Mouse (Mus musculus): ENCODE data around the gene Trim30a. TPM values are rescaled to one million over a fixed set of nuclear protein-coding genes. Genes with fewer than 3 reads are reported as not detected.
"Not testable (repeated sequence)": the region's sequence is repeated elsewhere in the genome, so short reads cannot be mapped to it uniquely, and the experiment has no call there.

Gene Trim30a
- 3.7 and 7.5 TPM in 2 replicates for polyA plus RNA-seq (2012; rRNA removed)

DNA sequence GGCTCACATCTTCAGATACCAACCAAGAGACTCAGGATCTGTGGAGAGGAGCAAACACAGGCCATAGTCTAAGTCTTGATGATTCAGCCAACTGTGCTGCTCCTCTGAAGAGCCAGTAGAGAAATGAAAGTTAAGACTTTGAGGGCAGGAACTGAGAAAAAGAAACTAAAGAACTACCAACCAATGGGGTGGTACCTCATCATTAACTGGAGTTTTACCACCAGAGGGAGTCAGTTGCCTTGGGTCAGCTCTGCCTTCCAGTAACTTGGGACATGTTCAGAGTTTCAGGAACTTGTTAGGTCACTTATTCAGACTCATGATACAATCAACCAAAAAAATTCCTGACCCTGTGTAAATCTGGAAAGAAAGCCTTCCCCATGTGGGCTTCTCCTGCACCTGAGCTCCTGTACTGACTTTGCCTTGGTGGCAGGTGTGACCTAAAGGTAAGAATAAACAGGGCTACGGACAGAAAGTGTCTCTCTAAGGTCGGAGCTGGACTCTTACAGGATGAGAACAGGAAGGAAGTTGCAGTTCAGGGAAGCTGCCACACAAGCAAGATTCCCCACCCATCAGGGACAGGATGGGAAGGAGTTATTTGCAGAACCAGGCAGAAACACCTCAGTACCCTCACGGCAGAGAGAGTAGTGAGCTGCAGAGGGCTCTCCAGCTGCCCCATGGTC, at the start of gene Trim30a:
TSS of gene Trim30a (minus strand) at position 129 of the 680 bp plus-strand sequence.
- no peaks in the 10 kb centered on the region for H3K4me1 ChIP-seq (ENCODE audit: control insufficient read depth, insufficient read depth, low read length)
- H3K4me3 ChIP-seq (replicated peaks; ENCODE audit: extremely low read depth, low read depth, low read length), result peak within 1 kb of the TSS; percentile 90
- DNase-seq, result peak; percentile 9
- TF ChIP-seq CTCF (IDR thresholded peaks at IDR 0.05; ENCODE audit: insufficient read depth, low read length) (peak; percentile 27; the same call in 1 of the 2 replicates), POLR2A (IDR thresholded peaks at IDR 0.05; ENCODE audit: borderline replicate concordance, extremely low read depth, low read depth, low read length) (no peak)
- 16% methylated on average over 3 of the region's 3 CpGs for WGBS

GRCm38 (mm10) chr7:104507421-104508065, 42.5 kb upstream of the Trim30a start, which contains the start of gene Trim30d:
Gene Trim30d, minus strand, starts transcription at chr7:104507849.
- TF ChIP-seq CTCF (IDR thresholded peaks at IDR 0.05; ENCODE audit: insufficient read depth, low read length), result 0 out of 2 replicates have a peak, but pooled peaks have one; percentile 7
- DNase-seq; H3K4me1 ChIP-seq (ENCODE audit: control insufficient read depth, insufficient read depth, low read length): not testable (repeated sequence)
- H3K4me3 ChIP-seq (replicated peaks; ENCODE audit: extremely low read depth, low read depth, low read length), result peak within 1 kb of the TSS; percentile 49

- TF ChIP-seq CTCF (IDR thresholded peaks at IDR 0.05; ENCODE audit: insufficient read depth, low read length) (no peak), POLR2A (IDR thresholded peaks at IDR 0.05; ENCODE audit: borderline replicate concordance, extremely low read depth, low read depth, low read length) (no peak)
- 6% methylated on average over 58 of the region's 59 CpGs for WGBS
- DNase-seq, result peak; percentile 4
- no peak overlapping the region for H3K4me3 ChIP-seq (replicated peaks; ENCODE audit: extremely low read depth, low read depth, low read length)
- H3K4me1 ChIP-seq (ENCODE audit: control insufficient read depth, insufficient read depth, low read length), result no peaks in the 10 kb centered on the region; the same call in 1 of the 2 replicates
These were observed 36.8 kb upstream of the Trim30a start for GRCm38 (mm10) chr7:104501589-104502371.

DNA sequence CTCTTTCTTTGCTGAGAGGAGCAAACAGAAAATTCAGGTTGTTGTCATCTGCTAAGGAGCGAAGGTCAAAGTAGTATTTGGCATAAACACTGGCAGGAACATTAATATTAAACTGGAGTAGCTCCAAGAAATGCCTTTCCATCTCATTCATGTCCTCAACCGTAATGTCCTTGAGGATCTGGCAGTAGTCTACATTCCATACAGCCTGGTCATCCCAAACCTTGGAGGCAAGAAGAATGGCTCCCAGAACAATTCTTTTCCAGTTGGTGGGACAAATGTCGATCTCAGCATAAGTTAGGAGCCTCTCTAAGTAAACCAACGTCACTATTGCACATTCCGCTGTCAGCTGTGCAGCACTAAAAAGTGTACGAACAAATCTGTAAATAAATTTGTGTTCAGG, 36.2 kb upstream of the Trim30a start:
- H3K4me1 ChIP-seq (ENCODE audit: control insufficient read depth, insufficient read depth, low read length); DNase-seq; H3K4me3 ChIP-seq (replicated peaks; ENCODE audit: extremely low read depth, low read depth, low read length): not testable (repeated sequence)
- WGBS, result 47% methylated on average over 6 of the region's 6 CpGs

DNA sequence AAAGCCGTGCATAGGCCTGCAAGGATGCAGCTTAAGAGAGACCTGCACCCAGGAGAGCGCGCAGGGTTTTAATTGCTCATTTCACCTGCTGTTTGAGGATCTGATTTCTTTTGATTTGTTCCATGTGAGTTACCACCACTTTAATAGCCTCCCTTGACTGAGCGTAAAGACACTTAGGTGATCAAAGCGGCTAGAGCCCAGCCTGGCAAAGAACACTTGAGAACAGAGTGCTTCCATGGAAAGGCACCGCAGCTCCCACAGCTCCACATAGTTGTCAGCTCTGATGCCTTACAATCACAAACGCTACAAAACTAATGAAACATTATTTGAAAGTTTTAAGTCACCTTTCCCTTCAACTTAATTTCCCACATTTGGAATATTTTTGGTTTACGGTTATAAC, 34.5 kb upstream of the Trim30a start:
- H3K4me1 ChIP-seq (ENCODE audit: control insufficient read depth, insufficient read depth, low read length); H3K4me3 ChIP-seq (replicated peaks; ENCODE audit: extremely low read depth, low read depth, low read length); DNase-seq: not testable (repeated sequence)
- WGBS, result 80% methylated on average over 7 of the region's 8 CpGs

DNA sequence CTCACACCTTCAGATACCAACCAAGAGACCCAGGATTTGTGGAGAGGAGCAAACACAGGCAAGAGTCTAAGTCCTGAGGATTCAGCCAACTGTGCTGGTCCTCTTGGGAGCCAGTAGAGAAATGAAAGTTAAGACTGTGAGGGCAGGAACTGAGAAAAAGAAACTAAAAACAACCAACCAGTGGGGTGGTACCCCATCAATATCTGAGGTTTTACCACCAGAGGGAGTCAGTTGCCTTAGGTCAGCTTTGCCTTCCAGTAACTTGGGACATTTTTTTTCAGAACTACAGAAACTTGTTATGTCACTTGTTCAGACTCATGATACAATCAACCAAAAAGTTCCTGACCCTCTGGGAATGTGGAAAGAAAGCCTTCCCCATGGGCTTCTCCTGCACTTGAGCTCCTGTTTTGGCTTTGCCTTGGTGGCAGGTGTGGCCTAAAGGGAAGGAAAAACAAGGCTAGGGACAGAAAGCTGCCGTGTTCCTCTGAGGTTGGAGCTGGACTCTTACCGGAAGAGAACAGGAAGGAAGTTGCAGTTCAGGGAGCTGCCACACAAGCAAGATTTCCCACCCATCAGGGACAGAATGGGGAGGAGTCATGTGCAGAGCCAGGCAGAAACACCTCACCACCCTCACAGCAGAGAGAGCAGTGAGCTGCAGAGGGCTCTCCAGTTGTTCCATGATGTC, 18.9 kb downstream of the Trim30a start:
- WGBS, result 11% methylated on average over 2 of the region's 2 CpGs
- DNase-seq, result peak; percentile 18
- peak overlapping the region; percentile 37 for H3K4me3 ChIP-seq (replicated peaks; ENCODE audit: extremely low read depth, low read depth, low read length)
- TF ChIP-seq CTCF (IDR thresholded peaks at IDR 0.05; ENCODE audit: insufficient read depth, low read length) (peak; percentile 27; the same call in 1 of the 2 replicates), POLR2A (IDR thresholded peaks at IDR 0.05; ENCODE audit: borderline replicate concordance, extremely low read depth, low read depth, low read length) (peak; percentile 48; the same call in 1 of the 2 replicates)
- peaks cover 11% of the 10 kb centered on the region for H3K4me1 ChIP-seq (ENCODE audit: control insufficient read depth, insufficient read depth, low read length)

DNA sequence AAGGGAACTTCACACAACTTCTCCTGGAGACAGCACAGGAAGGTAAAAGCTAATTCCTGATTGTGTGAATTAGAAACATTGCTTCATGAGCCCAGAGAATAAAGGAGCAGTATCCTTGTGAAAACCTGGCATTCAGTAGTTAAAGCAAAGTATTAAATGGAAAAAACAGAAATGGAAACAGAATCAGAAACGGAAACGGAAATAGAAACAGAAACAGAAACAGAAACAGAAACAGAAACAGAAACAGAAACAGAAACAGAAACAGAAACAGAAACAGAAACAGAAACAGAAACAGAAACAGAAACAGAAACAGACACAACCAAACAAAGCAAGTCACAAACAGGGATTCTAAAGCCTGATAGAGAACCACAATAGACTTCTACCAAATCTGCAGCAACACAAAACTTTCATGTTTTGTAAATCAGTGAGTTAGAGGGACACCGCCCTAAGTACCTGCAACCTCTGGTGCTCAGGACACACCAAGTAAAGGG, 60.5 kb downstream of the Trim30a start:
- no peak for DNase-seq

DNA sequence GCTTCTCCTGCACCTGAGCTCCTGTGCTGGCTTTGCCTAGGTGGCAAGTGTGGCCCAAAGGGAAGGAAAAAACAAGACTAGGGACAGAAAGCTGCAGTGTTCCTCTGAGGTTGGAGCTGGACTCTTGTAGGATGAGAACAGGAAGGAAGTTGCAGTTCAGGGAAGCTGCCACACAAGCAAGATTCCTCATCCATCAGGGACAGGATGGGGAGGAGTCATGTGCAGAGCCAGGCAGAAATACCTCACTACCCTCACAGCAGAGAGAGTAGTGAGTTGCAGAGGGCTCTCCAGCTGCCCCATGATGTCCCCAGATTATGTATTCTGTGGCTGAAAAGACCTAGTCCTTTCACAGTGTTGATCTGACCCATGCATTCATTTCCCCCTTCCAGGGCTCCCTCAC, 63.9 kb downstream of the Trim30a start:
- no peak for DNase-seq
- H3K4me3 ChIP-seq (replicated peaks; ENCODE audit: extremely low read depth, low read depth, low read length), result no peak overlapping the region
- no peak for TF ChIP-seq CTCF (IDR thresholded peaks at IDR 0.05; ENCODE audit: insufficient read depth, low read length)
- no peak for TF ChIP-seq POLR2A (IDR thresholded peaks at IDR 0.05; ENCODE audit: borderline replicate concordance, extremely low read depth, low read depth, low read length)
- peaks cover 5% of the 10 kb centered on the region for H3K4me1 ChIP-seq (ENCODE audit: control insufficient read depth, insufficient read depth, low read length)

More for the DNA sequence above, 60.5 kb downstream of the Trim30a start:
- peaks cover 5% of the 10 kb centered on the region for H3K4me1 ChIP-seq (ENCODE audit: control insufficient read depth, insufficient read depth, low read length)
- H3K4me3 ChIP-seq (replicated peaks; ENCODE audit: extremely low read depth, low read depth, low read length), result no peak overlapping the region
- WGBS, result 93% methylated on average over 3 of the region's 3 CpGs
- TF ChIP-seq CTCF (IDR thresholded peaks at IDR 0.05; ENCODE audit: insufficient read depth, low read length) (no peak), POLR2A (IDR thresholded peaks at IDR 0.05; ENCODE audit: borderline replicate concordance, extremely low read depth, low read depth, low read length) (no peak)

DNA sequence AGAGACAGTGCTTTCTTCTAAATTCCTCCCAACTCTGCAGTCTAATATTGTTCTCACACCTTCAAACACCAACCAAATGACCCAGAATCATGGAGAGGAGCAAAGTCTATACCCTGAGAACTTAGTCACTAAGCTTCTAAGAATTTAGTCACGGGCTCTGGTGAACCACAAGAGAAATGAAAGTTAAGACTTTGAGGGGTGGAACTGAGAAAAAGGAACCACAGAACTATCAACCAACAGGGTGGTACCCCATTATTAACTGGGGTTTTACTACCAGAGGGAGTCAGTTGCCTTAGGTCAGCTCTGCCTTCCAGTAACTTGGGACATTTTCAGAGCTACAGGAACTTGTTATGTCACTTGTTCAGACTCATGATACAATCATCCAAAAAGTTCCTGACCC, 64.3 kb downstream of the Trim30a start, which contains the start of gene Trim30c:
TSS of gene Trim30c (minus strand) at position 140 of the 400 bp plus-strand sequence.
- WGBS, result 64% methylated on average over 1 of the region's 1 CpGs
- TF ChIP-seq CTCF (IDR thresholded peaks at IDR 0.05; ENCODE audit: insufficient read depth, low read length), result no peak
- no peak for TF ChIP-seq POLR2A (IDR thresholded peaks at IDR 0.05; ENCODE audit: borderline replicate concordance, extremely low read depth, low read depth, low read length)
- no peak for DNase-seq
- no peak within 1 kb of the TSS for H3K4me3 ChIP-seq (replicated peaks; ENCODE audit: extremely low read depth, low read depth, low read length)
- peaks cover 5% of the 10 kb centered on the region for H3K4me1 ChIP-seq (ENCODE audit: control insufficient read depth, insufficient read depth, low read length)
